Mouse (Mus musculus) lung, adult 2 months (tissue): ENCODE data around the gene Fam32a.

Experiments
- CTCF ChIP-seq: fragments of 200-500 bp; IDR thresholded peaks from 2 replicates; pipeline ENCODE4 v1.5.1; 2011; ENCODE audit warnings: mild to moderate bottlenecking, low read length, control low read depth; ENCODE audit not compliant: insufficient read depth
- POLR2A ChIP-seq: fragments of 200-500 bp; IDR thresholded peaks from 2 replicates; pipeline ENCODE4 v1.6.1; 2011; ENCODE audit warnings: low read depth, mild to moderate bottlenecking, control low read depth, low read length, borderline replicate concordance; ENCODE audit errors: extremely low read depth

- TF ChIP-seq CTCF (no peak), POLR2A (no peak)
Observed at GRCm38 (mm10) chr8:72259862-72260261, 40.3 kb downstream of the Fam32a start.
